Mouse (Mus musculus): ENCODE measurements around the gene Rasl12.

- TF ChIP-seq POLR2A (IDR thresholded peaks at IDR 0.05; ENCODE audit: control insufficient read depth, extremely low read depth, insufficient read depth, low read length, poor library complexity), result no peak
- TF ChIP-seq CTCF (IDR thresholded peaks at IDR 0.05; ENCODE audit: borderline replicate concordance, control insufficient read depth, extremely low read depth, insufficient read depth, low read length, poor library complexity), result no peak
These were observed 39.3 kb upstream of the Rasl12 start for GRCm38 (mm10) chr9:65358956-65359480.
